Mouse (Mus musculus) liver, adult 2 months (tissue): ENCODE results near the gene Tha1.

ENCODE experiments used
- CTCF ChIP-seq: fragments of 200-500 bp; IDR thresholded peaks from 2 replicates; pipeline ENCODE4 v1.5.1; 2011; ENCODE audit warnings: low read depth, low read length, control low read depth
- POLR2A ChIP-seq: fragments of 200-500 bp; IDR thresholded peaks from 2 replicates; pipeline ENCODE4 v1.6.1; 2011; ENCODE audit warnings: low read length, control low read depth; ENCODE audit not compliant: insufficient read depth; ENCODE audit errors: extremely low read depth

DNA sequence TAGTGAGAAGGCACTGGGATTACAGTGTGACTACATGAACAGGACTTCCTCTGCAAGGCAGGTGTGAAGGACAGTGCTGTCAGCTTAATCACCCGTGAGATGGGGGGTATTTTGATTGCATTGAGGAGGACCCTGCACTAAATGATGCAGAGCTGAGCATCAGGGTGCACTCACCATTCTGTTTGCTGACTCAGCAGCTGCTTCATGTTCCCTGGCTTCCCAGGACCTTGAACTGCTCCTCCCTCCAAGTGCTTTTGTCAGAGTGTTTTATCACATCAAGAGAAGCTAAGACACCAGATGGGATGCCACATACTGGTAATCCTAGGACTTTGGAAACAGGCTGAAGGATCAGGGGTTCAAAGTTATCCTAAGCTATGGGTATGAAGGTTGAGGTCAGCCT lies 17.3 kb downstream of the Tha1 start:
- no peak for TF ChIP-seq CTCF
- TF ChIP-seq POLR2A = no peak
